Mouse (Mus musculus): Measurements from ENCODE around the gene Raver2.

GRCm38 (mm10) chr4:101084863-101085262 is 16.1 kb downstream of the Raver2 start:
- no peak for TF ChIP-seq CTCF (IDR thresholded peaks at IDR 0.05; ENCODE audit: low read depth)
- no peak for TF ChIP-seq EP300 (optimal IDR thresholded peaks at IDR 0.05)

Measured in stomach, postnatal 0 days (tissue).